ENCODE assay signal across 26 mouse cellular contexts in the genomic region with DNA sequence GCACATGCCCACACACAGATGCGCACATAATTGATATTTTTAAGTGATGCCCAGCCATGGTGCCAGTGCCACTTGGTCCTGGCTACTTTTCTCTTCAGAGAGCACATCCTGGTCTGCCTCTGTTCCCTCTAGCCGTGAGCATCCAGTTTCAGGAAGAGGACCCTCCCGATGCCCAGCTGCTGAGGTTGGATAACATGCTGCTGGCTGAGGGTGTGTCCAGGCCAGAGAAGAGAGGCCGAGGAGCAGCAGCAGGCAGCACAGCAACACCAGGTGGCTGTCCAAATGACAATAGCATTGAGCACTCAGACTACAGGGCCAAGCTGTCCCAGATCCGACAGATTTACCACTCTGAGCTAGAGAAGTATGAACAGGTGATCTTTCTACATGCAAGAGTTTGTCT. TPM values are rescaled to one million over a fixed set of nuclear protein-coding genes. Genes with fewer than 3 reads are reported as not detected.
DNase-seq lines count a peak whose midpoint lies in the region; ATAC-seq and TF ChIP-seq lines count a peak whose summit lies in the region.
"Had no signal": no experiment of that assay in that cellular context is flagged by ENCODE, and none has a peak within 500 bp of the region (broad histone marks: within the 10 kb centered on the region; RNA-seq: fewer than 3 reads in every experiment).

No protein-coding gene starts in this region.

- DNase-seq in limb, embryonic 10.5 days (ENCODE audit: low spot score): no peak
- DNase-seq in liver, postnatal 0 days: no peak
- DNase-seq in stomach, postnatal 0 days (ENCODE audit: low spot score): no peak
- DNase-seq: adrenal gland, adult 8-10 months; adrenal gland, postnatal 25 days; cerebellum, adult 11-12 months; cerebellum, adult 8-10 months; cerebellum, postnatal 36 days; embryo, embryonic 11 days; gastrocnemius, postnatal 14 days; heart, postnatal 36 days had no signal

- 80% methylated on average over 5 of the region's 5 CpGs for WGBS in forebrain, embryonic 13.5 days
- WGBS in forebrain, embryonic 15.5 days: 80% methylated on average over 5 of the region's 5 CpGs
- 66% methylated on average over 5 of the region's 5 CpGs for WGBS in limb, embryonic 13.5 days
- WGBS in limb, embryonic 10.5 days: 81% methylated on average over 5 of the region's 5 CpGs
- 46% methylated on average over 5 of the region's 5 CpGs for WGBS in liver, embryonic 15.5 days (ENCODE audit: insufficient replicate concordance)
- WGBS in liver, postnatal 0 days (ENCODE audit: insufficient replicate concordance): 73% methylated on average over 5 of the region's 5 CpGs
- WGBS in stomach, postnatal 0 days: 52% methylated on average over 5 of the region's 5 CpGs

- ATAC-seq in forebrain, embryonic 13.5 days: no peak
- no peak for ATAC-seq in forebrain, embryonic 15.5 days (replicated peaks)
- ATAC-seq in limb, embryonic 13.5 days (ENCODE audit: low FRiP score, low read depth): no peak
- ATAC-seq in liver, embryonic 15.5 days (ENCODE audit: insufficient read depth): peak; percentile 31; the same call in 1 of the 2 replicates
- no peak for ATAC-seq in liver, postnatal 0 days
- ATAC-seq in megakaryocyte-erythroid progenitor cell, adult 5-6 weeks (replicated peaks; ENCODE audit: low FRiP score, low TSS enrichment, poor library complexity, severe bottlenecking): 0 out of 2 replicates have a peak, but pooled peaks have one; percentile 23
- ATAC-seq in stomach, postnatal 0 days (ENCODE audit: low FRiP score, low TSS enrichment): no peak
- ATAC-seq: activated CD4-positive, CD25-positive, alpha-beta regulatory T cell, adult 4 months; forebrain, embryonic 16.5 days; hindbrain, embryonic 16.5 days had no signal

- TF ChIP-seq CTCF in liver, postnatal 0 days (IDR thresholded peaks at IDR 0.05; ENCODE audit: low read depth): no peak
- TF ChIP-seq CTCF in stomach, postnatal 0 days (IDR thresholded peaks at IDR 0.05; ENCODE audit: low read depth): no peak

- 0 out of 2 replicates have a peak overlapping the region, but pooled peaks have one; percentile 21 for H3K9ac ChIP-seq in forebrain, embryonic 13.5 days
- H3K9ac ChIP-seq in forebrain, embryonic 15.5 days (replicated peaks): no peak overlapping the region
- 0 out of 2 replicates have a peak overlapping the region, but pooled peaks have one; percentile 8 for H3K9ac ChIP-seq in limb, embryonic 13.5 days
- no peak overlapping the region for H3K9ac ChIP-seq in liver, embryonic 15.5 days
- H3K9ac ChIP-seq in liver, postnatal 0 days (replicated peaks): no peak overlapping the region
- H3K9ac ChIP-seq in stomach, postnatal 0 days (ENCODE audit: low read length): no peak overlapping the region
- H3K9ac ChIP-seq: embryonic facial prominence, embryonic 13.5 days had no signal

- no peak for TF ChIP-seq EP300 in liver, postnatal 0 days (IDR thresholded peaks at IDR 0.05; ENCODE audit: low read depth)
- TF ChIP-seq EP300 in stomach, postnatal 0 days (optimal IDR thresholded peaks at IDR 0.05): no peak

- H3K27ac ChIP-seq in forebrain, embryonic 13.5 days: no peak overlapping the region
- no peak overlapping the region for H3K27ac ChIP-seq in forebrain, embryonic 15.5 days (replicated peaks)
- no peak overlapping the region for H3K27ac ChIP-seq in limb, embryonic 13.5 days
- H3K27ac ChIP-seq in limb, embryonic 10.5 days: no peak overlapping the region
- H3K27ac ChIP-seq in liver, embryonic 15.5 days (replicated peaks): no peak overlapping the region
- no peak overlapping the region for H3K27ac ChIP-seq in liver, postnatal 0 days (ENCODE audit: low read depth)
- no peak overlapping the region for H3K27ac ChIP-seq in stomach, postnatal 0 days (replicated peaks)
- H3K27ac ChIP-seq: embryonic facial prominence, embryonic 10.5 days; embryonic facial prominence, embryonic 13.5 days; hindbrain, embryonic 10.5 days; hindbrain, embryonic 13.5 days had no signal

- H3K4me2 ChIP-seq in forebrain, embryonic 13.5 days: no peak overlapping the region
- no peak overlapping the region for H3K4me2 ChIP-seq in forebrain, embryonic 15.5 days (replicated peaks)
- H3K4me2 ChIP-seq in limb, embryonic 13.5 days (replicated peaks): no peak overlapping the region
- no peak overlapping the region for H3K4me2 ChIP-seq in liver, embryonic 15.5 days
- no peak overlapping the region for H3K4me2 ChIP-seq in liver, postnatal 0 days (ENCODE audit: low read depth, low read length)
- no peak overlapping the region for H3K4me2 ChIP-seq in stomach, postnatal 0 days (replicated peaks; ENCODE audit: low read depth)
- H3K4me2 ChIP-seq: embryonic facial prominence, embryonic 13.5 days; heart, embryonic 11.5 days; hindbrain, embryonic 13.5 days had no signal

- H3K9me3 ChIP-seq in forebrain, embryonic 13.5 days (replicated peaks): no peaks in the 10 kb centered on the region
- H3K9me3 ChIP-seq in forebrain, embryonic 15.5 days: no peaks in the 10 kb centered on the region
- H3K9me3 ChIP-seq in limb, embryonic 13.5 days: no peaks in the 10 kb centered on the region
- no peaks in the 10 kb centered on the region for H3K9me3 ChIP-seq in limb, embryonic 10.5 days (replicated peaks)
- no peaks in the 10 kb centered on the region for H3K9me3 ChIP-seq in liver, embryonic 15.5 days (replicated peaks)
- H3K9me3 ChIP-seq in liver, postnatal 0 days (ENCODE audit: low read length): no peaks in the 10 kb centered on the region
- H3K9me3 ChIP-seq in stomach, postnatal 0 days (ENCODE audit: control insufficient read depth, low read length): no peaks in the 10 kb centered on the region
- H3K9me3 ChIP-seq: embryonic facial prominence, embryonic 10.5 days; embryonic facial prominence, embryonic 13.5 days; hindbrain, embryonic 10.5 days; hindbrain, embryonic 13.5 days had no signal

- H3K4me1 ChIP-seq in forebrain, embryonic 13.5 days: no peaks in the 10 kb centered on the region
- no peaks in the 10 kb centered on the region for H3K4me1 ChIP-seq in forebrain, embryonic 15.5 days
- H3K4me1 ChIP-seq in limb, embryonic 13.5 days: no peaks in the 10 kb centered on the region
- no peaks in the 10 kb centered on the region for H3K4me1 ChIP-seq in limb, embryonic 10.5 days
- peaks cover 16% of the 10 kb centered on the region for H3K4me1 ChIP-seq in liver, embryonic 15.5 days (replicated peaks)
- no peaks in the 10 kb centered on the region; the same call in 1 of the 2 replicates for H3K4me1 ChIP-seq in liver, postnatal 0 days (ENCODE audit: insufficient read depth)
- H3K4me1 ChIP-seq in stomach, postnatal 0 days (replicated peaks; ENCODE audit: control insufficient read depth, insufficient read depth): no peaks in the 10 kb centered on the region
- H3K4me1 ChIP-seq: embryonic facial prominence, embryonic 13.5 days; hindbrain, embryonic 10.5 days; hindbrain, embryonic 13.5 days had no signal

- no peak overlapping the region for H3K4me3 ChIP-seq in forebrain, embryonic 13.5 days
- H3K4me3 ChIP-seq in forebrain, embryonic 15.5 days: no peak overlapping the region
- no peak overlapping the region for H3K4me3 ChIP-seq in limb, embryonic 13.5 days
- H3K4me3 ChIP-seq in limb, embryonic 10.5 days: no peak overlapping the region
- no peak overlapping the region for H3K4me3 ChIP-seq in liver, embryonic 15.5 days (replicated peaks)
- no peak overlapping the region for H3K4me3 ChIP-seq in liver, postnatal 0 days (ENCODE audit: low read depth, low read length)
- no peak overlapping the region for H3K4me3 ChIP-seq in stomach, postnatal 0 days (ENCODE audit: low read depth, low read length)
- H3K4me3 ChIP-seq: embryonic facial prominence, embryonic 10.5 days; embryonic facial prominence, embryonic 13.5 days; hindbrain, embryonic 10.5 days; hindbrain, embryonic 13.5 days had no signal

- H3K36me3 ChIP-seq in forebrain, embryonic 13.5 days (ENCODE audit: poor library complexity, severe bottlenecking): peaks cover 40% of the 10 kb centered on the region
- H3K36me3 ChIP-seq in forebrain, embryonic 15.5 days: peaks cover under 1% of the 10 kb centered on the region; the same call in 1 of the 2 replicates
- no peaks in the 10 kb centered on the region for H3K36me3 ChIP-seq in limb, embryonic 13.5 days
- H3K36me3 ChIP-seq in limb, embryonic 10.5 days: no peaks in the 10 kb centered on the region
- H3K36me3 ChIP-seq in liver, embryonic 15.5 days (replicated peaks): no peaks in the 10 kb centered on the region
- no peaks in the 10 kb centered on the region for H3K36me3 ChIP-seq in liver, postnatal 0 days (replicated peaks; ENCODE audit: insufficient read depth, low read length)
- H3K36me3 ChIP-seq in stomach, postnatal 0 days (ENCODE audit: control insufficient read depth, insufficient read depth, low read length): no peaks in the 10 kb centered on the region
- H3K36me3 ChIP-seq: embryonic facial prominence, embryonic 13.5 days had no signal

- H3K27me3 ChIP-seq in forebrain, embryonic 13.5 days: no peaks in the 10 kb centered on the region
- H3K27me3 ChIP-seq in forebrain, embryonic 15.5 days: no peaks in the 10 kb centered on the region
- no peaks in the 10 kb centered on the region for H3K27me3 ChIP-seq in limb, embryonic 13.5 days
- no peaks in the 10 kb centered on the region; the same call in 1 of the 2 replicates for H3K27me3 ChIP-seq in limb, embryonic 10.5 days (ENCODE audit: low read depth, poor library complexity, severe bottlenecking)
- H3K27me3 ChIP-seq in liver, embryonic 15.5 days: no peaks in the 10 kb centered on the region
- H3K27me3 ChIP-seq in liver, postnatal 0 days (ENCODE audit: insufficient read depth, low read length): no peaks in the 10 kb centered on the region
- no peaks in the 10 kb centered on the region for H3K27me3 ChIP-seq in stomach, postnatal 0 days (ENCODE audit: control insufficient read depth, insufficient read depth, low read length)
- H3K27me3 ChIP-seq: embryonic facial prominence, embryonic 13.5 days; hindbrain, embryonic 13.5 days had no signal

RNA-seq across cellular contexts. Expression of a gene that starts 23.3 kb away (rescaled TPM):
- polyA plus RNA-seq in forebrain, embryonic 13.5 days (2015; fragmentation: Nextera tagmentation; extraction: Ambion mirVana): 1.1 and 1.3 TPM in 2 replicates
- polyA plus RNA-seq in forebrain, embryonic 15.5 days (2015; fragmentation: Nextera tagmentation; extraction: Ambion mirVana): 3.6 and 4.0 TPM in 2 replicates
- polyA plus RNA-seq in limb, embryonic 13.5 days (2015; fragmentation: Nextera tagmentation; extraction: Ambion mirVana): 1.2 and 1.6 TPM in 2 replicates
- polyA plus RNA-seq in limb, embryonic 10.5 days (2016; fragmentation: Nextera tagmentation; extraction: Ambion mirVana): 0.40 TPM in 2 replicates
- polyA plus RNA-seq in liver, embryonic 15.5 days (2015; fragmentation: Nextera tagmentation; extraction: Ambion mirVana): 0.03 and 0.06 TPM in 2 replicates
- 0.02 TPM in 1 of 2 replicates, not detected in the other for polyA plus RNA-seq in liver, postnatal 0 days (2015; fragmentation: Nextera tagmentation; extraction: Ambion mirVana)
- total RNA-seq in megakaryocyte-erythroid progenitor cell, adult 5-6 weeks (2014; fragmentation: Nextera tagmentation): not detected in 2 replicates
- total RNA-seq in megakaryocyte-erythroid progenitor cell, adult 5-6 weeks (2017): not detected in 2 replicates
- polyA plus RNA-seq in stomach, postnatal 0 days (2015; fragmentation: Nextera tagmentation; extraction: Ambion mirVana): 0.30 and 0.36 TPM in 2 replicates
- total RNA-seq: adrenal gland, postnatal 25 days had no signal
- polyA plus RNA-seq: activated CD4-positive, CD25-positive, alpha-beta regulatory T cell, adult 4 months had no signal

RNA-seq across cellular contexts. Expression of a gene that starts 31.9 kb away (rescaled TPM):
- 63.5 and 67.7 TPM in 2 replicates for polyA plus RNA-seq in forebrain, embryonic 13.5 days (2015; fragmentation: Nextera tagmentation; extraction: Ambion mirVana)
- polyA plus RNA-seq in forebrain, embryonic 15.5 days (2015; fragmentation: Nextera tagmentation; extraction: Ambion mirVana): 54.7 and 55.3 TPM in 2 replicates
- polyA plus RNA-seq in limb, embryonic 13.5 days (2015; fragmentation: Nextera tagmentation; extraction: Ambion mirVana): 8.5 and 8.7 TPM in 2 replicates
- 9.2 and 9.6 TPM in 2 replicates for polyA plus RNA-seq in limb, embryonic 10.5 days (2016; fragmentation: Nextera tagmentation; extraction: Ambion mirVana)
- 2.0 and 2.4 TPM in 2 replicates for polyA plus RNA-seq in liver, embryonic 15.5 days (2015; fragmentation: Nextera tagmentation; extraction: Ambion mirVana)
- polyA plus RNA-seq in liver, postnatal 0 days (2015; fragmentation: Nextera tagmentation; extraction: Ambion mirVana): 2.3 and 2.7 TPM in 2 replicates
- total RNA-seq in megakaryocyte-erythroid progenitor cell, adult 5-6 weeks (2014; fragmentation: Nextera tagmentation): 65.9 and 72.8 TPM in 2 replicates
- total RNA-seq in megakaryocyte-erythroid progenitor cell, adult 5-6 weeks (2017): 20.7 and 33.7 TPM in 2 replicates
- 4.9 and 5.1 TPM in 2 replicates for polyA plus RNA-seq in stomach, postnatal 0 days (2015; fragmentation: Nextera tagmentation; extraction: Ambion mirVana)
- total RNA-seq: gastrocnemius, adult 18-20 months; heart, adult 18-20 months; heart, postnatal 36 days had no signal

RNA-seq across cellular contexts. Expression of a gene that starts 37.8 kb away (rescaled TPM):
- 2.5 and 3.4 TPM in 2 replicates for polyA plus RNA-seq in forebrain, embryonic 13.5 days (2015; fragmentation: Nextera tagmentation; extraction: Ambion mirVana)
- polyA plus RNA-seq in forebrain, embryonic 15.5 days (2015; fragmentation: Nextera tagmentation; extraction: Ambion mirVana): 3.4 and 3.8 TPM in 2 replicates
- 4.3 TPM in 2 replicates for polyA plus RNA-seq in limb, embryonic 13.5 days (2015; fragmentation: Nextera tagmentation; extraction: Ambion mirVana)
- polyA plus RNA-seq in limb, embryonic 10.5 days (2016; fragmentation: Nextera tagmentation; extraction: Ambion mirVana): 5.0 and 5.9 TPM in 2 replicates
- 2.1 TPM in 2 replicates for polyA plus RNA-seq in liver, embryonic 15.5 days (2015; fragmentation: Nextera tagmentation; extraction: Ambion mirVana)
- polyA plus RNA-seq in liver, postnatal 0 days (2015; fragmentation: Nextera tagmentation; extraction: Ambion mirVana): 1.3 and 1.7 TPM in 2 replicates
- total RNA-seq in megakaryocyte-erythroid progenitor cell, adult 5-6 weeks (2014; fragmentation: Nextera tagmentation): 1.4 TPM in 1 of 2 replicates, not detected in the other
- 0.15 TPM in 1 of 2 replicates, not detected in the other for total RNA-seq in megakaryocyte-erythroid progenitor cell, adult 5-6 weeks (2017)
- 2.1 and 2.7 TPM in 2 replicates for polyA plus RNA-seq in stomach, postnatal 0 days (2015; fragmentation: Nextera tagmentation; extraction: Ambion mirVana)
- total RNA-seq: gastrocnemius, adult 18-20 months; heart, postnatal 36 days had no signal
- polyA plus RNA-seq: activated CD4-positive, CD25-positive, alpha-beta regulatory T cell, adult 4 months had no signal

RNA-seq across cellular contexts. Expression of a gene that starts 38.2 kb away (rescaled TPM):
- polyA plus RNA-seq in forebrain, embryonic 13.5 days (2015; fragmentation: Nextera tagmentation; extraction: Ambion mirVana): 172 and 183 TPM in 2 replicates
- 173 and 179 TPM in 2 replicates for polyA plus RNA-seq in forebrain, embryonic 15.5 days (2015; fragmentation: Nextera tagmentation; extraction: Ambion mirVana)
- 173 and 181 TPM in 2 replicates for polyA plus RNA-seq in limb, embryonic 13.5 days (2015; fragmentation: Nextera tagmentation; extraction: Ambion mirVana)
- polyA plus RNA-seq in limb, embryonic 10.5 days (2016; fragmentation: Nextera tagmentation; extraction: Ambion mirVana): 165 and 166 TPM in 2 replicates
- 89.7 and 96.9 TPM in 2 replicates for polyA plus RNA-seq in liver, embryonic 15.5 days (2015; fragmentation: Nextera tagmentation; extraction: Ambion mirVana)
- 152 TPM in 2 replicates for polyA plus RNA-seq in liver, postnatal 0 days (2015; fragmentation: Nextera tagmentation; extraction: Ambion mirVana)
- total RNA-seq in megakaryocyte-erythroid progenitor cell, adult 5-6 weeks (2014; fragmentation: Nextera tagmentation): 110 and 122 TPM in 2 replicates
- 91.6 and 99.6 TPM in 2 replicates for total RNA-seq in megakaryocyte-erythroid progenitor cell, adult 5-6 weeks (2017)
- 199 and 205 TPM in 2 replicates for polyA plus RNA-seq in stomach, postnatal 0 days (2015; fragmentation: Nextera tagmentation; extraction: Ambion mirVana)

RNA-seq across cellular contexts. Expression of a gene that starts 38.3 kb away (rescaled TPM):
- 7.2 and 7.9 TPM in 2 replicates for polyA plus RNA-seq in forebrain, embryonic 13.5 days (2015; fragmentation: Nextera tagmentation; extraction: Ambion mirVana)
- 8.9 and 9.0 TPM in 2 replicates for polyA plus RNA-seq in forebrain, embryonic 15.5 days (2015; fragmentation: Nextera tagmentation; extraction: Ambion mirVana)
- polyA plus RNA-seq in limb, embryonic 13.5 days (2015; fragmentation: Nextera tagmentation; extraction: Ambion mirVana): 4.2 and 6.6 TPM in 2 replicates
- polyA plus RNA-seq in limb, embryonic 10.5 days (2016; fragmentation: Nextera tagmentation; extraction: Ambion mirVana): 2.0 and 2.9 TPM in 2 replicates
- polyA plus RNA-seq in liver, embryonic 15.5 days (2015; fragmentation: Nextera tagmentation; extraction: Ambion mirVana): 0.51 and 0.54 TPM in 2 replicates
- 0.72 and 0.89 TPM in 2 replicates for polyA plus RNA-seq in liver, postnatal 0 days (2015; fragmentation: Nextera tagmentation; extraction: Ambion mirVana)
- not detected in 2 replicates for total RNA-seq in megakaryocyte-erythroid progenitor cell, adult 5-6 weeks (2014; fragmentation: Nextera tagmentation)
- total RNA-seq in megakaryocyte-erythroid progenitor cell, adult 5-6 weeks (2017): not detected in 2 replicates
- 1.6 and 2.7 TPM in 2 replicates for polyA plus RNA-seq in stomach, postnatal 0 days (2015; fragmentation: Nextera tagmentation; extraction: Ambion mirVana)

Comparison
In these comparisons a context has a peak if more than half of its experiments do, and no peak if none do; other contexts are left out.
1. ATAC-seq: peak in liver, embryonic 15.5 days (single experiment) and megakaryocyte-erythroid progenitor cell, adult 5-6 weeks (single experiment); none in forebrain, embryonic 13.5 days (single experiment), forebrain, embryonic 15.5 days (single experiment), limb, embryonic 13.5 days (single experiment), liver, postnatal 0 days (single experiment) and stomach, postnatal 0 days (single experiment).
2. H3K9ac ChIP-seq: peak in forebrain, embryonic 13.5 days (single experiment) and limb, embryonic 13.5 days (single experiment); none in forebrain, embryonic 15.5 days (single experiment), liver, embryonic 15.5 days (single experiment), liver, postnatal 0 days (single experiment) and stomach, postnatal 0 days (single experiment).